Mouse (Mus musculus): ENCODE data around the gene Ehmt2. TPM values are rescaled to one million over a fixed set of nuclear protein-coding genes. Genes with fewer than 3 reads are reported as not detected.

Gene Ehmt2
- polyA plus RNA-seq (2014; fragmentation: Nextera tagmentation; extraction: Ambion mirVana) = 57.4 and 70.1 TPM in 2 replicates

DNA sequence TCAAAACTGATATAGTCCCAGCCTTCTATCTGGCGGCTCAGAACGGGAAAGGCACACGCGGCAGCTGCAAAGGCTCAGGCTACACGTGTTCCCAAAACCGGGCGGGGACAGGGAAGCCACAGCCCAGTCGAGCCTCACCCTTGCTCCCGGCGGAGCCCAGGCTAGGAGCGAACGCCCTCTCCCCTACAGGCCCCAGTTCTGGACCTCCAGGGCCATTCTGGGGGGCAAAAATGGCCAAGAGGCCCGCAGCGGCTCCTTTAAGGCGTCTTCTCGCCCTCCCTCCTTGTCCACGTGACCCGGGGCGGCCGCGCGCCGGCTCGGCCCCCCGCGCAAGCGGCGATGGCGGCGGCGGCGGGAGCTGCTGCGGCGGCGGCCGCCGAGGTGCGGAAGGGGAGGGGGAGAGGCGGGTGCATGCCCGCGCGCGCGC, at the start of gene Ehmt2, which contains the start of gene C2:
TSS of gene Ehmt2 (plus strand) at position 310 of the 427 bp plus-strand sequence.
TSS of gene C2 (minus strand) at position 106 of the 427 bp plus-strand sequence.
- Histone ChIP-seq H3K27me3 (ENCODE audit: control insufficient read depth, insufficient read depth, low read length) (no peaks in the 10 kb centered on the region), H3K4me2 (replicated peaks; ENCODE audit: low read depth, low read length) (peak within 1 kb of the TSS; percentile 93), H3K27ac (ENCODE audit: low read depth, low read length) (peak within 1 kb of the TSS; percentile 97), H3K36me3 (ENCODE audit: control insufficient read depth, insufficient read depth, low read length) (peaks cover 9% of the 10 kb centered on the region), H3K4me3 (ENCODE audit: low read depth, low read length) (peak within 1 kb of the TSS; percentile 78), H3K9me3 (ENCODE audit: control insufficient read depth, low read length) (no peaks in the 10 kb centered on the region), H3K9ac (ENCODE audit: low read depth, low read length) (peak within 1 kb of the TSS; percentile 89), H3K4me1 (replicated peaks; ENCODE audit: control insufficient read depth, insufficient read depth, low read length) (peaks cover 10% of the 10 kb centered on the region)
- ATAC-seq (ENCODE audit: low FRiP score) = peak; percentile 18
- WGBS = 1% methylated on average over 17 of the region's 44 CpGs
- peak; percentile 89 for DNase-seq (ENCODE audit: low spot score)

DNA sequence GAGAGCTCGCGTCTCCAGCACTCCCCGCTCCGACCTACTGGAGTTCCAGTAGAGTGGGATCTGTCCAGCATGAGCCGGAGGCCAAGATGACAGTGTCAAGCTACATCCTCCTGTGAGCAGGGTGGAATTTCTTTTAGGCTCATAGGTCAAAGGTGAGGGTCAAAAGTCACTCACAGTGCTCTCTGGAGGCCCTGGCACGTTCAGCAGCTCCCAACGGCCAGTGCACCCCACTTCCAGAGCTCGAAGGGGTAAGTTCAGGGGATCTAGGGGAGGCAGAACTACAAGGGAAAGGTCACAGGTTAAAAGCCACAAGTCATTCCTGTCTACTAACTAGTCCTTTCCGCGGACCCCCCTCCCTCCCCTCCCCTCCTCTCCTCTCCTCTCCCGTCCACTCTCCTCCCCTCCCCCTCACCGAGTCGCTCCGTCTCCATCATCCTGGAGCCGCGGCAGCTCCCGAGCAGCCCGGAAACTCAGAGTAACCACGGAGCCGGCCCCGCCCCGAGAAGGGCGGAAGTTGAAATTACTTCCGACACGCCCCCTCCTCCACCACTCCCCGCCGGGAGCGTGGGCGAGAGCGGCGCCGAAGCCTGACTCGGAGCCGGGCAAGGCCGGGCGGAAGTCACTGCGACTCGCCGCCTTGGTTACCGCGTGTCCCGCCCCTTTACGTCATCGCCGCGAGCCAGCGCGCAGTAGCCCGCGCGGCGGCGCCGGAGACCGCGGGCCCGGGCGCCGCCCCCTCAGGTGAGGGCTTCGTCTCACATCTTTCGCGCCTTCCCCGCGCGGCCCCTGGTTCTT, 48.4 kb upstream of the Ehmt2 start, which contains the start of the genes Skiv2l and Nelfe:
TSS of gene Skiv2l (minus strand) at position 489 of the 795 bp plus-strand sequence.
TSS of gene Nelfe (plus strand) at position 670 of the 795 bp plus-strand sequence.
- no peaks in the 10 kb centered on the region for H3K27me3 ChIP-seq (ENCODE audit: control insufficient read depth, insufficient read depth, low read length)
- H3K4me3 ChIP-seq (ENCODE audit: low read depth, low read length) = peak within 1 kb of the TSS; percentile 92
- peaks cover 5% of the 10 kb centered on the region; the same call in 1 of the 2 replicates for H3K4me1 ChIP-seq (replicated peaks; ENCODE audit: control insufficient read depth, insufficient read depth, low read length)
- peak within 1 kb of the TSS; percentile 87 for H3K9ac ChIP-seq (ENCODE audit: low read depth, low read length)
- H3K27ac ChIP-seq (ENCODE audit: low read depth, low read length) = 0 out of 2 replicates have a peak within 1 kb of the TSS, but pooled peaks have one; percentile 24
- H3K36me3 ChIP-seq (ENCODE audit: control insufficient read depth, insufficient read depth, low read length) = 0 out of 2 replicates have a peak, but pooled peaks cover 7% of the 10 kb centered on the region
- DNase-seq (ENCODE audit: low spot score) (peak; percentile 99), ATAC-seq (ENCODE audit: low FRiP score) (peak; percentile 97)
- 0% methylated on average over 60 of the region's 65 CpGs for WGBS
- no peaks in the 10 kb centered on the region for H3K9me3 ChIP-seq (ENCODE audit: control insufficient read depth, low read length)
- peak within 1 kb of the TSS; percentile 96 for H3K4me2 ChIP-seq (replicated peaks; ENCODE audit: low read depth, low read length)

DNA sequence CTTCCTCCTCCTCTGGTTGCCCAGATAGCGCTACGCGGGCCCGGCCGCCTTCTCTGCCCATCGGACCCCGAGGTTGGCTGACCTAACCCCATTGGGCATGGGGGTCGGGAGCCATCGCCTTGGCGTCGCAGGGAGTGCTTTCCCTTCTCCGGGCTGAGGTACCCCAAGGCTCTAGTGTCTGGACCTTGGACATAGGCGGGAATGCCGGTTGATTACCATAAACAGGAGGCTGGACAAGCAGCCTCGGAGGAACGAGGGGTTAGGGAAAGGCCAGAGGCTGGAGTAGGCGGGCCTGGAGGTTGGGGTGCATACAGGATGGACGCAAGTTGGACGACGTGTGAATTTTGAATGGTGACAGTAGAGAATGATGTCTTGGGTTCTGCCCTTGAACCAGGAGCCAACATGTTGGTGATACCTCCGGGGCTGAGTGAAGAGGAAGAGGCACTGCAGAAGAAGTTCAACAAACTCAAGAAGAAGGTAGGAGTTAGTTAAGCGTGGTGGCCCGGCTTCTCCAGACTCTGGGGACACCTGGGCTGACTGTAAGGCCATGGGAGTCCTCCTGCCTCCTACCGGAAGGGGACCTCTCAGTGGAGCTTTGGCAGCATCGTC, 47.6 kb upstream of the Ehmt2 start:
- ATAC-seq (ENCODE audit: low FRiP score) (peak; percentile 69), DNase-seq (ENCODE audit: low spot score) (no peak)
- peak overlapping the region; percentile 96 for H3K4me2 ChIP-seq (replicated peaks; ENCODE audit: low read depth, low read length)
- H3K9me3 ChIP-seq (ENCODE audit: control insufficient read depth, low read length) = no peaks in the 10 kb centered on the region
- H3K27me3 ChIP-seq (ENCODE audit: control insufficient read depth, insufficient read depth, low read length) = no peaks in the 10 kb centered on the region
- peak overlapping the region; percentile 92 for H3K4me3 ChIP-seq (ENCODE audit: low read depth, low read length)
- H3K27ac ChIP-seq (ENCODE audit: low read depth, low read length) = 0 out of 2 replicates have a peak overlapping the region, but pooled peaks have one; percentile 24
- 0 out of 2 replicates have a peak, but pooled peaks cover 7% of the 10 kb centered on the region for H3K36me3 ChIP-seq (ENCODE audit: control insufficient read depth, insufficient read depth, low read length)
- 2% methylated on average over 25 of the region's 25 CpGs for whole genome bisulfite sequencing
- H3K4me1 ChIP-seq (replicated peaks; ENCODE audit: control insufficient read depth, insufficient read depth, low read length) = peaks cover 5% of the 10 kb centered on the region; the same call in 1 of the 2 replicates
- H3K9ac ChIP-seq (ENCODE audit: low read depth, low read length) = peak overlapping the region; percentile 87

DNA sequence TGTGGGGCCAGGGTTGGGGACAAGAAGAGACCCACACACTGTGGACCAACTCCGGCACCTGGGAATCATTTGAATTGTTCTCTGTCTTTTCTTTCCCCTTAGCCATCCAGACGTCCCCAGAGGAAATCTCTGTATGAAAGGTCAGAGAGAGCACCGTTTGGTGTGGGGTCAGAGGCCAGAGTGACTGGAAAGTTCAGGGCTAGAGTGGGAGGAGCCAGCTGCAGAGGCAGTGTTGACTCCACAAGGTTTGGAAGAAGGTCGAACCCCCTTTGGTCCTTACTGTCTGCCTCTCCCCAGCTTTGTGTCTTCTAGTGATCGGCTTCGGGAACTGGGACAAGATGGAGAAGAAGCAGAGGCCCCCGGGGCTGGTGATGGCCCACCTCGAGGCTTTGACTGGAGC, 44.8 kb upstream of the Ehmt2 start:
- H3K4me1 ChIP-seq (replicated peaks; ENCODE audit: control insufficient read depth, insufficient read depth, low read length) = peaks cover 5% of the 10 kb centered on the region; the same call in 1 of the 2 replicates
- H3K27me3 ChIP-seq (ENCODE audit: control insufficient read depth, insufficient read depth, low read length) = no peaks in the 10 kb centered on the region
- 0 out of 2 replicates have a peak, but pooled peaks cover 2% of the 10 kb centered on the region for H3K36me3 ChIP-seq (ENCODE audit: control insufficient read depth, insufficient read depth, low read length)
- WGBS = 82% methylated on average over 8 of the region's 8 CpGs
- H3K9ac ChIP-seq (ENCODE audit: low read depth, low read length) = no peak overlapping the region
- H3K9me3 ChIP-seq (ENCODE audit: control insufficient read depth, low read length) = no peaks in the 10 kb centered on the region
- no peak overlapping the region for H3K27ac ChIP-seq (ENCODE audit: low read depth, low read length)
- H3K4me2 ChIP-seq (replicated peaks; ENCODE audit: low read depth, low read length) = no peak overlapping the region
- no peak for ATAC-seq (ENCODE audit: low FRiP score)
- no peak overlapping the region for H3K4me3 ChIP-seq (ENCODE audit: low read depth, low read length)
- DNase-seq (ENCODE audit: low spot score) = no peak

DNA sequence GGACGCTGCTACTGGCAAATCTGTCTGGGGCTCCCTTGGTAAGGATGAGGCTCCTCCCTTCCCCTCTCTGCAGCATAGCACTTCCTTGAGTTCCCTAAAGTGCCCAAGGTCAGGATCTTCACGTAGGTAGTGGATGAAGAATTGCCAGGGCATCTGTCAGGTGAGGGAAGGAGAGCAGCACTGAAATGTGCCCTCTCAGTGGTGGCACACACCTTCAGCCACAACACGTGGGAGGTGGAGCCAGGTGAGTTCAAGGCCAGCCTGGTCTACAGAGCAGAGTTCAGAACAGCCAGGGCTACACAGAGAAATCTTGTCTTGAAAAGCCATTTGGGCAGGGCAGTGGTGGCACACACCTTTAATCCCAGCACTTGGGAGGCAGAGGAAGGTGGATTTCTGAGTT, 43.5 kb upstream of the Ehmt2 start:
- no peak overlapping the region for H3K9ac ChIP-seq (ENCODE audit: low read depth, low read length)
- WGBS = 93% methylated on average over 3 of the region's 3 CpGs
- ATAC-seq (ENCODE audit: low FRiP score) (no peak), DNase-seq (ENCODE audit: low spot score) (no peak)
- no peaks in the 10 kb centered on the region for H3K9me3 ChIP-seq (ENCODE audit: control insufficient read depth, low read length)
- H3K27me3 ChIP-seq (ENCODE audit: control insufficient read depth, insufficient read depth, low read length) = no peaks in the 10 kb centered on the region
- peaks cover 5% of the 10 kb centered on the region; the same call in 1 of the 2 replicates for H3K4me1 ChIP-seq (replicated peaks; ENCODE audit: control insufficient read depth, insufficient read depth, low read length)
- H3K27ac ChIP-seq (ENCODE audit: low read depth, low read length) = no peak overlapping the region
- H3K4me2 ChIP-seq (replicated peaks; ENCODE audit: low read depth, low read length) = no peak overlapping the region
- no peak overlapping the region for H3K4me3 ChIP-seq (ENCODE audit: low read depth, low read length)
- 0 out of 2 replicates have a peak, but pooled peaks cover 2% of the 10 kb centered on the region for H3K36me3 ChIP-seq (ENCODE audit: control insufficient read depth, insufficient read depth, low read length)

DNA sequence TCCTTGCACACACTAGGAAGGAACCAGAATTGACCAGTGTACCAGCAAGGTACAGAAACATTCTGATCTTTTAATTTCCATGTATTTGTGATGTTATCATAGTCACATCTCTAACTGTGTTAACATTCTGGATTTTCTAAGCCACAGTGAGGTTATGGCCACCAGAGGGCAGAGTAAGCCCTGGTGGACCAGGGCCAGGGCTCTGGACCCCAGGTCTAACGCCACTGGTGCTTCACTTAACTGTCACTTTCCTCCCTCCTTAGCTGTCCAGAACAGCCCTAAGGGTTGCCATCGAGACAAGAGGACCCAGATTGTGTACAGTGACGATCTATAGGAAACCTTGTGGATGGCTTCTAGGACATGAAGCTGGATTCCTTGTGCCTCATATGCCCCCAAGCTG, 42.4 kb upstream of the Ehmt2 start:
- peaks cover 5% of the 10 kb centered on the region; the same call in 1 of the 2 replicates for H3K4me1 ChIP-seq (replicated peaks; ENCODE audit: control insufficient read depth, insufficient read depth, low read length)
- no peak overlapping the region for H3K4me3 ChIP-seq (ENCODE audit: low read depth, low read length)
- H3K4me2 ChIP-seq (replicated peaks; ENCODE audit: low read depth, low read length) = no peak overlapping the region
- WGBS = 43% methylated on average over 3 of the region's 3 CpGs
- peak; percentile 72 for DNase-seq (ENCODE audit: low spot score)
- no peak for ATAC-seq (ENCODE audit: low FRiP score)
- no peaks in the 10 kb centered on the region for H3K27me3 ChIP-seq (ENCODE audit: control insufficient read depth, insufficient read depth, low read length)
- no peaks in the 10 kb centered on the region for H3K9me3 ChIP-seq (ENCODE audit: control insufficient read depth, low read length)
- H3K27ac ChIP-seq (ENCODE audit: low read depth, low read length) = no peak overlapping the region
- no peak overlapping the region for H3K9ac ChIP-seq (ENCODE audit: low read depth, low read length)
- H3K36me3 ChIP-seq (ENCODE audit: control insufficient read depth, insufficient read depth, low read length) = 0 out of 2 replicates have a peak, but pooled peaks cover 2% of the 10 kb centered on the region

DNA sequence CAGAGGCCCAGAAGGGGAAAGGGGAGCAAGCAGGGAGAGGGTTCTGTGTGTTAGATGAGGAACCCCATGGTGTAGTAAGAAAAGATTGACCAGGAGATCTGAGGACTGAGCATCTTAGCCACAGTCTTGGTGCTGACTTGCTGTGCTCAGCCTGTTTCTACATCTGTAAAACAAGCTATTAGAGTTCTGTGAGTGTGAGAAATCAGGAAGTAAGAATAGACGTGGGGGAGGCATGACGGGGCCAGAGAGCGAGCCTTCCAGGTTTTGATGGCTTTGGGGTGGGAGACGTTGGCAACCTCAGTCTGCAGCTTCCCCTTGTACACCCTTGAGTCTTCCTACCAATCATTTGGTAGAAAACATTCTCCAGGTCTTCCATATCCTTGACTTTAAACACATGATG, 39.6 kb upstream of the Ehmt2 start:
- DNase-seq (ENCODE audit: low spot score) (no peak), ATAC-seq (ENCODE audit: low FRiP score) (no peak)
- Histone ChIP-seq H3K9me3 (ENCODE audit: control insufficient read depth, low read length) (no peaks in the 10 kb centered on the region), H3K4me2 (replicated peaks; ENCODE audit: low read depth, low read length) (no peak overlapping the region), H3K27ac (ENCODE audit: low read depth, low read length) (no peak overlapping the region), H3K4me1 (replicated peaks; ENCODE audit: control insufficient read depth, insufficient read depth, low read length) (no peaks in the 10 kb centered on the region), H3K27me3 (ENCODE audit: control insufficient read depth, insufficient read depth, low read length) (no peaks in the 10 kb centered on the region), H3K9ac (ENCODE audit: low read depth, low read length) (no peak overlapping the region), H3K36me3 (ENCODE audit: control insufficient read depth, insufficient read depth, low read length) (0 out of 2 replicates have a peak, but pooled peaks cover 2% of the 10 kb centered on the region), H3K4me3 (ENCODE audit: low read depth, low read length) (no peak overlapping the region)
- WGBS = 87% methylated on average over 4 of the region's 4 CpGs

DNA sequence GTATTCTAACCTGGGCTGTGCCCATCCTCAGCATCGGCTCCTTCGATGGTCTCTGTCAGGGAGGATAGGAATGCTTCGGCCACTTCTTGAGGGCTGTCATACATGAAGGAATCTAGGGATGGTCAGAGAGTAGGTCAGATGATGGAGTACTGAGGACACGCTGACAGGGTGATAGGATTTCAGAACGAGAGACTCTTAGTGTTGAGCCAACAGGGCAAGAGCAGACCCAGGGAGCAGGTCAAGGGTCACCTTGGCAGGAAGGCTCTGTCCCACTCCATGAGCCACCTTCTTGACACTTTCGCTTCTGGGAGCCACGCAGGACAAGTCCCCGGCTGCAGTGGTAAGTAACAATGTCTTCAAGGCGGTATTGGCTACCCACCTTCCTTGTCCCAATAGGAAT, 37.8 kb upstream of the Ehmt2 start:
- DNase-seq (ENCODE audit: low spot score) (no peak), ATAC-seq (ENCODE audit: low FRiP score) (no peak)
- no peak overlapping the region for H3K4me2 ChIP-seq (replicated peaks; ENCODE audit: low read depth, low read length)
- 0 out of 2 replicates have a peak, but pooled peaks cover 2% of the 10 kb centered on the region for H3K36me3 ChIP-seq (ENCODE audit: control insufficient read depth, insufficient read depth, low read length)
- H3K4me3 ChIP-seq (ENCODE audit: low read depth, low read length) = no peak overlapping the region
- WGBS = 91% methylated on average over 9 of the region's 9 CpGs
- H3K9ac ChIP-seq (ENCODE audit: low read depth, low read length) = no peak overlapping the region
- no peaks in the 10 kb centered on the region for H3K27me3 ChIP-seq (ENCODE audit: control insufficient read depth, insufficient read depth, low read length)
- H3K4me1 ChIP-seq (replicated peaks; ENCODE audit: control insufficient read depth, insufficient read depth, low read length) = no peaks in the 10 kb centered on the region
- no peak overlapping the region for H3K27ac ChIP-seq (ENCODE audit: low read depth, low read length)
- H3K9me3 ChIP-seq (ENCODE audit: control insufficient read depth, low read length) = no peaks in the 10 kb centered on the region

All from hindbrain, embryonic 11.5 days (tissue).